Mouse (Mus musculus): ENCODE results near the gene Btg1. TPM values are rescaled to one million over a fixed set of nuclear protein-coding genes. Genes with fewer than 3 reads are reported as not detected.

The Btg1 gene
- polyA plus RNA-seq, 1 experiment = 7.6 TPM

GRCm38 (mm10) chr10:96642014-96642413 is 25.2 kb downstream of the Btg1 start:
- no peak for TF ChIP-seq GATA1 (IDR thresholded peaks at IDR 0.05; ENCODE audit: low read length)

GRCm38 (mm10) chr10:96642751-96643150 is 25.9 kb downstream of the Btg1 start:
- TF ChIP-seq GATA1 (IDR thresholded peaks at IDR 0.05; ENCODE audit: low read length) = no peak

DNA sequence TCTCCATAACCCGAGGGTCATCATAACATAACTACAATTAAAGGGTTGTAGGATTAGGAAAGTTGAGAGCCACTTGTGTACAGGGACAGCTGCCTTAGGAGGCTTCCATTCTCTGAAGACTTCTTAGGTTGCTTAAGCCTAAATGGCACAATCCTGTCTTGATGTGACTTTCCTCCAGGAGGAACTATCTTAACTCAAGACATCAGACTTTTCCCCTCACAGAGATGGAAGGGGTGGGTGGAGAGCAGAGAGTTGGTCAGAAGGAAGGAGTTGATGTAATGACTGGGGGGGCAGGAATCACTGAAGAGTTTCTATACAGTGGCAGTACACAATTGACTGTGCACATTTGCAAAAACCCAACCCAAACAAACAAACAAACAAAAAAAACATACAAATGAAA is 28.4 kb downstream of the Btg1 start:
- TF ChIP-seq GATA1 (IDR thresholded peaks at IDR 0.05; ENCODE audit: low read length) = no peak

- no peak for TF ChIP-seq GATA1 (IDR thresholded peaks at IDR 0.05; ENCODE audit: low read length)
These were observed 29.4 kb downstream of the Btg1 start for GRCm38 (mm10) chr10:96646024-96646866.

GRCm38 (mm10) chr10:96646867-96647462 is 30.2 kb downstream of the Btg1 start:
- no peak for TF ChIP-seq GATA1 (IDR thresholded peaks at IDR 0.05; ENCODE audit: low read length)

DNA sequence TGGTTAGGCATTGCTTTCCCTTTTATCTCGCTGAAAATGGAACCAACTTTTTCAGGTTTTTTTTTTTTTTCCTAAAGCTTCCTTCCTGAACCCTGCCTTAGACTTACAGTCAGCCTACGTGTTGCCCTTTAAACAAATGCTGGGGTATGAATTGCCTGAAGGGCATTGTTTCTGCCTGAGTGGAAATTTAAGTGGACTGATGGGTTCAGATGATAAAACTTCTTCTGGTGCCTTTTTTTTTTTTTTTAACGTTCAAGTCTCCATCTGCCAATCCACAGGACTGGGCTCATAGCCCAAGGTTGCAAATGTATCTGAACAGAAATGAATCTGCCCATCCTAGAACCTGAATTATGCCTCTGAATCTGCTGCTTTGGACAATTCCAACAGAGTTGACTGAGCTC is 31.4 kb downstream of the Btg1 start:
- TF ChIP-seq GATA1 (IDR thresholded peaks at IDR 0.05; ENCODE audit: low read length) = no peak

DNA sequence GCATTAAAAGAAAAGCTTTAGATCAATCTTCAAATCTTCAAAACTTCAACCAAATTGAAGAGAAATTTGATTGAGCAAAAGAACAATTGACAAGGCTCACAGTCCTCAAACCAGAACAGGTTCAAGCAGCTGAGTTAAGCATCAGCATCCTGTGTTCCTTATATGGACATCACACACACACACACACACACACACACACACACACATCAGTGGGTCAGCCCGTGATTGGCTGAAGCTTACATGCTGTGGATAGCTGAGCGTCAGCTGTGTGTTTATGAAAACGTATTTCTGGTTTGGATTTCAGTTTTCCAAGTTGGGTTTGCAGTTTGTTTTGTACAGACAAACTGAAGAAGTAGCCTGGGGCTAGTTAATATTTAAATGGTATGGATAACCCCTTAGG is 32.7 kb downstream of the Btg1 start:
- TF ChIP-seq GATA1 (IDR thresholded peaks at IDR 0.05; ENCODE audit: low read length) = no peak

DNA sequence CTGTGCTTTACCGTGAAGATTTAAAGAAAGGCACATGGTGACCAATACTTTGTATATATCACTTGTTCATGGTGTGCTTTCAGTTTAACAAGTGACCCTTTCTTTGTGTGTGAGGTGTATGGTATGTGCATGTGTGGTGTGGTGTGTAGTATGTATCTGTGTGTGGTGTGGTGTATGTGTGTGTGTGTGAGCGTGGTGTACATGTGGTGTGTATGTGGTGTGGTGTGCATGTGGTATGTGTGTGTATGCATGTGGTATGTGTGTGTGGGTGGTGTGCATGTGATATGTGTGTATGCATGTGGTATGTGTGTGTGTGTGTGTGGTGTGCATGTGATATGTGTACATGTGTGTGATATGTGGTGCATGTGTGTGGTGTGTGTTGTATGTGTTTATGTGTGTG is 35.6 kb downstream of the Btg1 start:
- no peak for TF ChIP-seq GATA1 (IDR thresholded peaks at IDR 0.05; ENCODE audit: low read length)

GRCm38 (mm10) chr10:96653030-96653429 is 36.2 kb downstream of the Btg1 start:
- no peak for TF ChIP-seq GATA1 (IDR thresholded peaks at IDR 0.05; ENCODE audit: low read length)

- TF ChIP-seq GATA1 (IDR thresholded peaks at IDR 0.05; ENCODE audit: low read length) = no peak
These were observed 37.3 kb downstream of the Btg1 start for GRCm38 (mm10) chr10:96654079-96654478.

DNA sequence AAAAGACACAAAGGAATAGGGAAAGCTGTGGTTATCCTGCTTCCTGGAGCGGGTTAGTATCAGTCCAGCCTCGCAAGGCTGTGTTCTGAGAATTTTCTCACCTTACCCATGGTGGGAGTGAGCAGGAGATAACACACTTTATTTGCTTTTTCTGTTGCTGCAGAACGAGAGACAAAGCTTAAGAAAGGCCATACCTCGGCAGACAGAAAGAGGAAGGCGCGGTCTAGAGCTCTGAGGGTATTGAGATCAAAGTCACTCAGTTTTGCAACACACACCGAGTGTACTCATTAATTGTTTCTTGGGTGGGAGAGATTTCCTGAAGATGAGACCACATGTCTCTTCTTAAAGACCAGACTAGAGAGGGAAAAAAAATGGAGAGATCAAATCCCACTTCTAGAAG is 37.8 kb downstream of the Btg1 start:
- TF ChIP-seq GATA1 (IDR thresholded peaks at IDR 0.05; ENCODE audit: low read length) = no peak

GRCm38 (mm10) chr10:96655066-96655465 is 38.3 kb downstream of the Btg1 start:
- no peak for TF ChIP-seq GATA1 (IDR thresholded peaks at IDR 0.05; ENCODE audit: low read length)

GRCm38 (mm10) chr10:96656176-96656575 is 39.4 kb downstream of the Btg1 start:
- no peak for TF ChIP-seq GATA1 (IDR thresholded peaks at IDR 0.05; ENCODE audit: low read length)

GRCm38 (mm10) chr10:96658906-96659305 is 42.1 kb downstream of the Btg1 start:
- TF ChIP-seq GATA1 (IDR thresholded peaks at IDR 0.05; ENCODE audit: low read length) = no peak

- TF ChIP-seq GATA1 (IDR thresholded peaks at IDR 0.05; ENCODE audit: low read length) = no peak
These were observed 43.6 kb downstream of the Btg1 start for GRCm38 (mm10) chr10:96660280-96660985.

- no peak for TF ChIP-seq GATA1 (IDR thresholded peaks at IDR 0.05; ENCODE audit: low read length)
These were observed 46.2 kb downstream of the Btg1 start for GRCm38 (mm10) chr10:96662976-96663375.

All from G1E-ER4 (cell line).